Mouse (Mus musculus): ENCODE data around the gene Chl1.

GRCm38 (mm10) chr6:103498404-103498803 lies 12.0 kb upstream of the Chl1 start:
- TF ChIP-seq USF1 (IDR thresholded peaks at IDR 0.05; ENCODE audit: low read depth, low read length) = no peak
- TF ChIP-seq ETS1 (conservative IDR thresholded peaks at IDR 0.05; ENCODE audit: low read depth, low read length) = no peak
- TF ChIP-seq CHD1 (IDR thresholded peaks at IDR 0.05; ENCODE audit: low read depth, low read length) = no peak
- no peak for TF ChIP-seq HCFC1 (IDR thresholded peaks at IDR 0.05; ENCODE audit: low read depth, low read length)
- TF ChIP-seq CTCF (conservative IDR thresholded peaks at IDR 0.05 in 1 of 2, IDR thresholded peaks at IDR 0.05 in 1 of 2; ENCODE audit: low read depth in 2 of 2, low read length in 2 of 2) = no peak
- TF ChIP-seq KAT2A (IDR thresholded peaks at IDR 0.05; ENCODE audit: insufficient replicate concordance, low read length) = no peak

Measured in CH12.LX (cell line).